13 mouse cellular contexts compared by ENCODE assay signal in genomic region chr17:88543417-88543782, GRCm38 (mm10). TPM values are rescaled to one million over a fixed set of nuclear protein-coding genes. Genes with fewer than 3 reads are reported as not detected.
DNase-seq lines count a peak whose midpoint lies in the region; ATAC-seq lines count a peak whose summit lies in the region.
"Had no signal": no experiment of that assay in that cellular context is flagged by ENCODE, and none has a peak within 500 bp of the region (broad histone marks: within the 10 kb centered on the region; RNA-seq: fewer than 3 reads in every experiment).

No protein-coding gene starts in this region.

- no peak overlapping the region for H3K9ac ChIP-seq in forebrain, embryonic 12.5 days
- H3K9ac ChIP-seq in kidney, embryonic 16.5 days (replicated peaks; ENCODE audit: low read length), result no peak overlapping the region
- no peak overlapping the region for H3K9ac ChIP-seq in intestine, embryonic 15.5 days
- H3K9ac ChIP-seq: forebrain, embryonic 15.5 days; heart, embryonic 12.5 days had no signal

- H3K79me2 ChIP-seq in macrophage (ENCODE audit: inconsistent target), result peaks cover 97% of the 10 kb centered on the region

- peak overlapping the region; percentile 65 for H3K27ac ChIP-seq in forebrain, embryonic 10.5 days
- H3K27ac ChIP-seq in forebrain, embryonic 12.5 days, result no peak overlapping the region
- peak overlapping the region; percentile 78 for H3K27ac ChIP-seq in kidney, embryonic 16.5 days (ENCODE audit: low read length)
- H3K27ac ChIP-seq in intestine, embryonic 15.5 days, result peak overlapping the region; percentile 65; the same call in 1 of the 2 replicates
- 0 out of 2 replicates have a peak overlapping the region, but pooled peaks have one; percentile 13 for H3K27ac ChIP-seq in macrophage
- no peak overlapping the region for H3K27ac ChIP-seq in limb, embryonic 10.5 days
- H3K27ac ChIP-seq: embryonic facial prominence, embryonic 13.5 days; forebrain, embryonic 15.5 days had no signal

- H3K4me2 ChIP-seq in forebrain, embryonic 12.5 days, result no peak overlapping the region
- H3K4me2 ChIP-seq in kidney, embryonic 16.5 days (replicated peaks; ENCODE audit: low read depth, low read length), result no peak overlapping the region
- peak overlapping the region; percentile 28 for H3K4me2 ChIP-seq in intestine, embryonic 15.5 days (replicated peaks)
- H3K4me2 ChIP-seq: embryonic facial prominence, embryonic 13.5 days; forebrain, embryonic 15.5 days; heart, embryonic 12.5 days had no signal

- peaks cover 26% of the 10 kb centered on the region for H3K36me3 ChIP-seq in forebrain, embryonic 10.5 days (replicated peaks)
- peaks cover 18% of the 10 kb centered on the region for H3K36me3 ChIP-seq in forebrain, embryonic 12.5 days (replicated peaks)
- peaks cover 19% of the 10 kb centered on the region for H3K36me3 ChIP-seq in kidney, embryonic 16.5 days (ENCODE audit: insufficient read depth, low read length)
- H3K36me3 ChIP-seq in intestine, embryonic 15.5 days, result peaks cover 8% of the 10 kb centered on the region; the same call in 1 of the 2 replicates
- H3K36me3 ChIP-seq in macrophage (ENCODE audit: inconsistent target), result peaks cover 19% of the 10 kb centered on the region
- H3K36me3 ChIP-seq in limb, embryonic 10.5 days, result peaks cover 29% of the 10 kb centered on the region

- H3K9me3 ChIP-seq in forebrain, embryonic 10.5 days, result no peaks in the 10 kb centered on the region
- H3K9me3 ChIP-seq in forebrain, embryonic 12.5 days, result no peaks in the 10 kb centered on the region
- H3K9me3 ChIP-seq in kidney, embryonic 16.5 days (ENCODE audit: low read length), result no peaks in the 10 kb centered on the region
- H3K9me3 ChIP-seq in intestine, embryonic 15.5 days, result no peaks in the 10 kb centered on the region
- no peaks in the 10 kb centered on the region for H3K9me3 ChIP-seq in limb, embryonic 10.5 days (replicated peaks)
- H3K9me3 ChIP-seq: embryonic facial prominence, embryonic 13.5 days; forebrain, embryonic 15.5 days; heart, embryonic 12.5 days had no signal

- ATAC-seq in forebrain, embryonic 12.5 days (ENCODE audit: low FRiP score), result no peak
- peak; percentile 49; the same call in 1 of the 2 replicates for ATAC-seq in kidney, embryonic 16.5 days (ENCODE audit: low FRiP score, low TSS enrichment)
- ATAC-seq in intestine, embryonic 15.5 days, result peak; percentile 50
- no peak for ATAC-seq in CD4-positive, CD25-positive, alpha-beta regulatory T cell, adult 4 months

- no peak overlapping the region for H3K4me3 ChIP-seq in forebrain, embryonic 10.5 days
- no peak overlapping the region for H3K4me3 ChIP-seq in forebrain, embryonic 12.5 days (replicated peaks)
- no peak overlapping the region for H3K4me3 ChIP-seq in kidney, embryonic 16.5 days (ENCODE audit: low read length)
- no peak overlapping the region for H3K4me3 ChIP-seq in intestine, embryonic 15.5 days (replicated peaks)
- H3K4me3 ChIP-seq in macrophage (ENCODE audit: inconsistent target), result no peak overlapping the region
- no peak overlapping the region for H3K4me3 ChIP-seq in limb, embryonic 10.5 days
- H3K4me3 ChIP-seq: embryonic facial prominence, embryonic 13.5 days; forebrain, embryonic 15.5 days; heart, embryonic 12.5 days had no signal

- WGBS in forebrain, embryonic 10.5 days, result 77% methylated on average over 3 of the region's 3 CpGs
- WGBS in forebrain, embryonic 12.5 days, result 76% methylated on average over 3 of the region's 3 CpGs
- 68% methylated on average over 3 of the region's 3 CpGs for WGBS in kidney, embryonic 16.5 days
- 55% methylated on average over 3 of the region's 3 CpGs for WGBS in intestine, embryonic 15.5 days
- 45% methylated on average over 3 of the region's 3 CpGs for WGBS in macrophage (ENCODE audit: missing documents)
- 60% methylated on average over 3 of the region's 3 CpGs for WGBS in limb, embryonic 10.5 days

- DNase-seq in forebrain, embryonic 10.5 days (ENCODE audit: extremely low spot score, low spot score), result no peak
- DNase-seq in kidney, adult 8-10 months, result no peak
- DNase-seq in limb, embryonic 10.5 days (ENCODE audit: low spot score), result no peak
- DNase-seq: gastrocnemius, postnatal 14 days had no signal

- H3K4me1 ChIP-seq in forebrain, embryonic 10.5 days, result peaks cover 12% of the 10 kb centered on the region
- H3K4me1 ChIP-seq in forebrain, embryonic 12.5 days, result peaks cover 8% of the 10 kb centered on the region
- peaks cover 5% of the 10 kb centered on the region; the same call in 1 of the 2 replicates for H3K4me1 ChIP-seq in kidney, embryonic 16.5 days (ENCODE audit: insufficient read depth, low read length)
- H3K4me1 ChIP-seq in intestine, embryonic 15.5 days (replicated peaks), result no peaks in the 10 kb centered on the region
- peaks cover 6% of the 10 kb centered on the region for H3K4me1 ChIP-seq in limb, embryonic 10.5 days
- H3K4me1 ChIP-seq: forebrain, embryonic 15.5 days had no signal

- H3K27me3 ChIP-seq in forebrain, embryonic 10.5 days (ENCODE audit: poor library complexity, severe bottlenecking), result no peaks in the 10 kb centered on the region
- no peaks in the 10 kb centered on the region for H3K27me3 ChIP-seq in forebrain, embryonic 12.5 days
- H3K27me3 ChIP-seq in kidney, embryonic 16.5 days (ENCODE audit: insufficient read depth, low read length), result no peaks in the 10 kb centered on the region
- no peaks in the 10 kb centered on the region for H3K27me3 ChIP-seq in intestine, embryonic 15.5 days (replicated peaks)
- no peaks in the 10 kb centered on the region for H3K27me3 ChIP-seq in limb, embryonic 10.5 days (ENCODE audit: low read depth, poor library complexity, severe bottlenecking)
- H3K27me3 ChIP-seq: embryonic facial prominence, embryonic 13.5 days; forebrain, embryonic 15.5 days; heart, embryonic 12.5 days had no signal

RNA-seq across cellular contexts. Expression of gene Ppp1r21, which starts 13.5 kb away (rescaled TPM):
- 17.4 and 19.7 TPM in 2 replicates for polyA plus RNA-seq in forebrain, embryonic 10.5 days (2016; fragmentation: Nextera tagmentation; extraction: Ambion mirVana)
- polyA plus RNA-seq in forebrain, embryonic 12.5 days (2016; fragmentation: Nextera tagmentation; extraction: Ambion mirVana), result 20.8 and 22.0 TPM in 2 replicates
- polyA plus RNA-seq in kidney, embryonic 16.5 days (2015; fragmentation: Nextera tagmentation; extraction: Ambion mirVana), result 29.6 and 33.1 TPM in 2 replicates
- polyA plus RNA-seq in intestine, embryonic 15.5 days (2015; fragmentation: Nextera tagmentation; extraction: Ambion mirVana), result 21.4 and 22.4 TPM in 2 replicates
- total RNA-seq in macrophage (2018; cell fraction: chromatin; rRNA removed), result 100 to 1,000 TPM in 18 of 26 experiments, 10 to 100 TPM in 8; 19.9 to 270 (median 171) TPM
- 10 to 100 TPM; 21.4 to 66.4 (median 59.8) TPM for total RNA-seq in macrophage (2018; cell fraction: cytosol; rRNA removed)
- 100 to 1,000 TPM in 12 of 26 experiments, 10 to 100 TPM in 14; 28.5 to 157 (median 92.8) TPM for total RNA-seq in macrophage (2018; cell fraction: nucleus; rRNA removed)
- polyA plus RNA-seq in macrophage (2018), result 49.7 to 60.1 TPM (median 60.1 TPM) in 3 replicates
- polyA plus RNA-seq in limb, embryonic 10.5 days (2016; fragmentation: Nextera tagmentation; extraction: Ambion mirVana), result 14.2 and 15.9 TPM in 2 replicates
- polyA plus RNA-seq in CD4-positive, CD25-positive, alpha-beta regulatory T cell, adult 4 months (2017; shearing (Covaris generic)), result 10 to 100 TPM; 26.4 to 39.4 TPM

RNA-seq across cellular contexts. Expression of gene Ston1, which starts 54.1 kb away (rescaled TPM):
- 1.2 and 1.4 TPM in 2 replicates for polyA plus RNA-seq in forebrain, embryonic 10.5 days (2016; fragmentation: Nextera tagmentation; extraction: Ambion mirVana)
- polyA plus RNA-seq in forebrain, embryonic 12.5 days (2016; fragmentation: Nextera tagmentation; extraction: Ambion mirVana), result 1.5 and 2.4 TPM in 2 replicates
- polyA plus RNA-seq in kidney, embryonic 16.5 days (2015; fragmentation: Nextera tagmentation; extraction: Ambion mirVana), result 6.3 and 9.3 TPM in 2 replicates
- polyA plus RNA-seq in intestine, embryonic 15.5 days (2015; fragmentation: Nextera tagmentation; extraction: Ambion mirVana), result 6.2 and 6.6 TPM in 2 replicates
- total RNA-seq in macrophage (2018; cell fraction: chromatin; rRNA removed), result 1 to 10 TPM in 3 of 26 experiments, under 1 TPM in 6, not detected in 17; 0.29 to 5.3 (median 0.71) TPM
- under 1 TPM in 21 of 26 experiments, not detected in 5; 0.04 to 0.63 (median 0.27) TPM for total RNA-seq in macrophage (2018; cell fraction: cytosol; rRNA removed)
- total RNA-seq in macrophage (2018; cell fraction: nucleus; rRNA removed), result 1 to 10 TPM in 2 of 26 experiments, under 1 TPM in 11, not detected in 13; 0.20 to 1.5 (median 0.42) TPM
- 0.07 to 0.44 TPM (median 0.21 TPM) in 3 replicates for polyA plus RNA-seq in macrophage (2018)
- 2.4 and 3.0 TPM in 2 replicates for polyA plus RNA-seq in limb, embryonic 10.5 days (2016; fragmentation: Nextera tagmentation; extraction: Ambion mirVana)
- 1 to 10 TPM; 2.1 to 2.9 TPM for polyA plus RNA-seq in CD4-positive, CD25-positive, alpha-beta regulatory T cell, adult 4 months (2017; shearing (Covaris generic))
- total RNA-seq: hematopoietic stem cell, adult 5-6 weeks had no signal

Comparison
In these comparisons a context has a peak if more than half of its experiments do, and no peak if none do; other contexts are left out.
1. H3K27ac ChIP-seq: peak in forebrain, embryonic 10.5 days (single experiment), kidney, embryonic 16.5 days (single experiment), intestine, embryonic 15.5 days (single experiment) and macrophage (single experiment); none in forebrain, embryonic 12.5 days (single experiment) and limb, embryonic 10.5 days (single experiment).
2. ATAC-seq: peak in kidney, embryonic 16.5 days (single experiment) and intestine, embryonic 15.5 days (single experiment); none in forebrain, embryonic 12.5 days (single experiment) and CD4-positive, CD25-positive, alpha-beta regulatory T cell, adult 4 months (single experiment).